Mouse (Mus musculus) forebrain, embryonic 10.5 days (tissue): ENCODE data around the gene Taar8b. TPM values are rescaled to one million over a fixed set of nuclear protein-coding genes. Genes with fewer than 3 reads are reported as not detected.
"Not testable (repeated sequence)": the region's sequence is repeated elsewhere in the genome, so short reads cannot be mapped to it uniquely, and the experiment has no call there.

Experiments
- DNase-seq: peaks from one replicate; pipeline ENCODE4 v3.0.0-alpha.2; 2017; ENCODE audit warnings: low spot score; ENCODE audit errors: extremely low spot score
- H3K27ac ChIP-seq: fragments of 300-500 bp; sonication (generic); 2 replicates; pipeline ENCODE4 v1.5.1; 2016; ENCODE audit warnings: mild to moderate bottlenecking
- H3K27me3 ChIP-seq: fragments of 300-500 bp; sonication (generic); 2 replicates; pipeline ENCODE4 v1.6.1; 2016; ENCODE audit warnings: mild to moderate bottlenecking; ENCODE audit not compliant: poor library complexity, severe bottlenecking
- H3K36me3 ChIP-seq: fragments of 300-500 bp; sonication (generic); replicated peaks from 2 replicates; pipeline ENCODE4 v1.6.1; 2016; ENCODE audit warnings: mild to moderate bottlenecking, moderate library complexity
- H3K4me1 ChIP-seq: fragments of 300-500 bp; sonication (generic); 2 replicates; pipeline ENCODE4 v1.6.1; 2016
- H3K4me3 ChIP-seq: fragments of 300-500 bp; sonication (generic); 2 replicates; pipeline ENCODE4 v1.5.1; 2016; ENCODE audit warnings: mild to moderate bottlenecking, moderate library complexity
- H3K9me3 ChIP-seq: fragments of 300-500 bp; sonication (generic); 2 replicates; pipeline ENCODE4 v1.6.1; 2016; ENCODE audit warnings: mild to moderate bottlenecking, moderate library complexity
- WGBS: fragments of 180-500 bp; shearing (Covaris S2); methylation state at CpG from one replicate; pipeline ENCODE4 v1.1.7; 2016; 5-methylcytosine and 5-hydroxymethylcytosine counted together
- polyA plus RNA-seq: library from polyadenylated mRNA; unstranded; fragments of >200 nt; fragmentation: Nextera tagmentation; extraction: Ambion mirVana; gene quantifications from 2 replicates; pipeline ENCODE4 v1.2.1, GENCODE M21; 2016

The Taar8b gene
- polyA plus RNA-seq, 1 experiment from 2014 or later: not detected

DNA sequence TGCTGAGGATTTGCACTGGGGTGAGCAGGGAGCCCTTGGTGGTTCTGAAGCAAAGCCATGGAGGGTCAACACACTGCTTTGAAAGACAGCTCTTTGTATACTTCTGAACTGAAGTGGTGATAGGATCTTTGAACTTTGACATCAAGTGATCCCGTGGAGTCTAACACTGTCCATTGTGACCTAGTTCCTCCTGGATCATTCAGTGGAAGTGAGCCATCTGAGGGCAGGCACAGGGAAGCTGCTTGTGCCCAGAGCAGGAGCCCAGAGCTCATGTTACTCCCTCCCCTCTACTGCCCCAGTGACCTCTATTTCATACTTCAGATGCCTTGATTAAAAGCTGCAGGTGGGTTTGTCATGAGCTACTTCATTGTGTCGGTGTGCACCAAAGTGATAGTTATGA, 4.9 kb upstream of the Taar8b start:
- not testable (repeated sequence) for H3K4me3 ChIP-seq, H3K9me3 ChIP-seq, H3K36me3 ChIP-seq, H3K27ac ChIP-seq, DNase-seq, H3K27me3 ChIP-seq, H3K4me1 ChIP-seq
- WGBS: 54% methylated on average over 2 of the region's 2 CpGs

DNA sequence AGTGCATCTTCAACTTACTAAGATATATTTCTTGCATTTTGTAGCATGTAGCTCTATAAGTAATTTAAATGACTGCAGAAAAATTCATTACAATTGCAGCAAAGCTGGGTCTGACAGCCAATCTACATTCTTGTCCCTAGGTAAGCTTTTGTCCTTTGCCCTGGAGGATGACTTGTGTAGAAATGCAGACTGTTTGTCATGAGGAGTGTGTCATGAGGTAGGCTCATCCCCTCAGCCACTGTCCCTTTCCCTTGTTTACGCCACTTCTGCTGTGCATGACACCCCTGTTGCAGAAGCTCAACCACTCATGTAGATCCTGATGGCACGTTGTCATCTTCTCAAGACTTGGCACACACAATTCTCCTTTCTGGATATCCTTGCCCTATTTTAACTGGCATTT, 4.9 kb downstream of the Taar8b start:
- no peaks in the 10 kb centered on the region for H3K27me3 ChIP-seq
- DNase-seq: no peak
- WGBS: 89% methylated on average over 2 of the region's 2 CpGs

DNA sequence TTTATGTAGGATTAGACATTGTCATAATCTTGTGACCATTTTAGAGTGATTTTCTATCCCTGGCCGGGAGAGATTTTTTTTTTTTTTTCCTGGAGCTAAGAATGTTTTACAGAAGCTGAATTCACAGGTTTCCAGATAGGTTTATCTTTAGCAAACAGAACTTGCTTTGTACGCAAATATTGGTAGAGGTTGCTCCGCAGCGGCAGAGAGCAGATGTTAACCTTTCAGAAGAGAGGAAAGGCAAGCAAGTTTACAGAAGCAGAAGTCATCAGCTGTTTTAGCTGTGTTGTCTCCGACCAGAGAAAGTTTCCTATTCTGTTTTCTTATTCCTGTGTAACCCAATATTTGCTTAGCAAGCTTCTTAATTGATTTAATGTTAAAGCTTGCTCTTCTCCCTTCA, 5.5 kb downstream of the Taar8b start:
- Histone ChIP-seq H3K4me1 (peaks cover 6% of the 10 kb centered on the region; the same call in 1 of the 2 replicates), H3K9me3 (no peaks in the 10 kb centered on the region), H3K36me3 (no peaks in the 10 kb centered on the region), H3K27me3 (no peaks in the 10 kb centered on the region), H3K4me3 (no peak overlapping the region), H3K27ac (no peak overlapping the region)
- WGBS: 92% methylated on average over 5 of the region's 5 CpGs
- DNase-seq: no peak

More for the DNA sequence above, 4.9 kb downstream of the Taar8b start:
- Histone ChIP-seq H3K9me3 (no peaks in the 10 kb centered on the region), H3K36me3 (no peaks in the 10 kb centered on the region), H3K27ac (no peak overlapping the region), H3K4me1 (peaks cover 6% of the 10 kb centered on the region; the same call in 1 of the 2 replicates), H3K4me3 (no peak overlapping the region)

DNA sequence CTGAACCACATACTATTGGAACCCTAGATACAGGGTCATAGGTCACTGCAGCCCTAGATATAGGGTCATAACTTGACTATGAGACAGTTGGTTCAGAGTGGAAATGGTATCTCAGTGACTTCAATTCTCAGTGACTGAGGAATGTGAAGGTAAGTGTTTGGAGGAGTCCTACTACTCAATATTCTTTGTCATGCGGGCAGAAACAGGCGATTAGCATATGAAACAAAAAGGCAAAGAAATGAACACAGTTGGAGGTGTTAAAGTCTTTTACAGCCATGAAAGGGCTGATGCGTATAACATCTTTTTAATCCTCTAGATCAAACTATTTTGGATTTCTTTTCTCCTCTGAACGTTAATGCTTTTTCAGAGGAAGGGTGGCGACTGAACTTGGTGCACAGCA, 6.2 kb downstream of the Taar8b start:
- H3K4me3 ChIP-seq: no peak overlapping the region
- DNase-seq: no peak
- H3K27me3 ChIP-seq: no peaks in the 10 kb centered on the region
- H3K9me3 ChIP-seq: no peaks in the 10 kb centered on the region
- no peaks in the 10 kb centered on the region for H3K36me3 ChIP-seq
- no peak overlapping the region for H3K27ac ChIP-seq
- peaks cover 6% of the 10 kb centered on the region; the same call in 1 of the 2 replicates for H3K4me1 ChIP-seq
- 64% methylated on average over 5 of the region's 5 CpGs for WGBS

DNA sequence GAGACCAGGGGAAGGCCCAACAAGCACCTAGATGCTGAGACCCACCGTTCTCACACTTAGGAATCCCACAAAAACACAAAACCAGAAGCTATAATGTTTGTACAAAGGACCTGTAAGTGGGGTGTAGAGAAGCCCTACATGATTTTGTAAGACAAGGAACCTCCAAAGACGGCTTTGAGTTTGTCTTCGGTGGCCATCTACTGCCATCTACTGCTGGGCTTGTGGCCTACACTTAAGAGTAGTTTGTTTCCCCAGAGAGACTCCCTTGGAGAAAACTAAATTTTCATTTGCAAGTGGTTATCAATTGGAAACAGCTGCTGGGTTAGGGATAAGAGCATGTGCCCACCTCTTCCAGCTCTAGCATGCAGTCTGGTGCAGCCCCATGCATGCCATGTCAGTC, 11.9 kb downstream of the Taar8b start:
- peak; percentile 33 for DNase-seq
- no peaks in the 10 kb centered on the region for H3K27me3 ChIP-seq
- H3K9me3 ChIP-seq: no peaks in the 10 kb centered on the region
- no peak overlapping the region for H3K4me3 ChIP-seq
- no peaks in the 10 kb centered on the region for H3K4me1 ChIP-seq
- H3K27ac ChIP-seq: no peak overlapping the region
- 44% methylated on average over 3 of the region's 3 CpGs for WGBS
- no peaks in the 10 kb centered on the region for H3K36me3 ChIP-seq

DNA sequence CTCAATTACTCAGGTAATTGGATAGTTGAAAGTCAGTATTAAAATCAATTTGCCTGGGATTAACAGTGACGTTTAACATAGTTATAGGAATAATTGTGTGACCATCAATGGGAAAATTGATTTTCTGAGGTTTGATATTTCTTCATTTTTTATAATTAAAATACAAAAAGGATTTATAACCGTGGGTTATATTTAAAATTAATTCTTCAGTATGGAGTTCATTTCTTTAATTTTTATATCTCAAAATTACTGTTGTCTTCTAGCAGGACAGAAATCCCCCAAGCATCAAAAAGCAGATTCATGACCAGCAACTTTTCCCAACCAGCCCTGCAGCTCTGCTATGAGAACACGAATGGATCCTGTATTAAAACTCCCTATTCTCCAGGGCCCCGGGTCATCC, 15.9 kb downstream of the Taar8b start, which contains the start of gene Taar8a:
Gene Taar8a, plus strand, starts transcription at position 301 of the 400 bp plus-strand sequence.
- H3K27ac ChIP-seq, H3K4me3 ChIP-seq, H3K36me3 ChIP-seq, H3K27me3 ChIP-seq, DNase-seq, H3K9me3 ChIP-seq, H3K4me1 ChIP-seq: not testable (repeated sequence)
- WGBS: 86% methylated on average over 2 of the region's 4 CpGs

DNA sequence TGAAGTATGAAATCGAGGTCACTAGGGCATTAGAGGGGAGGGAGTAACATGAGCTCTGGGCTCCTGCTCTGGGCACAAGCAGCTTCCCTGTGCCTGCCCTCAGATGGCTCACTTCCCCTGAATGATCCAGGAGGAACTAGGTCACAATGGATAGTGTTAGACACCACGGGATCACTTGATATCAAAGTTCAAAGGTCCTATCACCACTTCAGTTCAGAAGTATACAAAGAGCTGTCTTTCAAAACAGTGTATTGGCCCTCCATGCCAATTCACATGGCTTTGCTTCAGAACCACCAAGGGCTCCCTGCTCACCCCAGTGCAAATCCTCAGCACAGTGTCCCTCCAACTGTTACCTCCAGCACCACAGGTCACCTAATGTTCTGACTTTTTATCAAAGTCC, 17.3 kb downstream of the Taar8b start:
- not testable (repeated sequence) for H3K9me3 ChIP-seq, H3K36me3 ChIP-seq, H3K27me3 ChIP-seq, H3K4me1 ChIP-seq, H3K27ac ChIP-seq, H3K4me3 ChIP-seq, DNase-seq
- 64% methylated on average over 2 of the region's 2 CpGs for WGBS

DNA sequence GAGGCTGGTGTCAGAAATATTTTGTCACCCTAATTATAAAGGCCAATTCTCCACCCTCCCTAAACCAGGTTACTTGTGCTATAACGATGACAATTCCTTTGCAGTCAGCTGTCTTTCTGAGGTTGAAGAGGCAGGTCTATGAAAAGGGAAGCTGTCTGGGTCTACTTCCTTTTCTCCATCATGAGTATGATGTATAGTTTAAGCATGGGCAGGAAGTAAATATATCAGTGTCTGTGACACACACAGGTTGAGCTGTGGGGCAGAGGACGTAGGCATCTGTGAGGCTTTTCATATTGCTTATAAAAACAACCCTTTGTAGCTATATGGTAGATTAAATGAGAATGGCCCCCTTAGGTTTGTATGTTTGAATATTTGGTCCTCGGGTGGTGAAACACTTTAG, 33.1 kb downstream of the Taar8b start:
- H3K4me3 ChIP-seq: no peak overlapping the region
- H3K4me1 ChIP-seq: no peaks in the 10 kb centered on the region
- H3K27me3 ChIP-seq: no peaks in the 10 kb centered on the region
- H3K9me3 ChIP-seq: peaks cover 4% of the 10 kb centered on the region; the same call in 1 of the 2 replicates
- no peak overlapping the region for H3K27ac ChIP-seq
- 87% methylated on average over 3 of the region's 3 CpGs for WGBS
- no peak for DNase-seq
- no peaks in the 10 kb centered on the region for H3K36me3 ChIP-seq

DNA sequence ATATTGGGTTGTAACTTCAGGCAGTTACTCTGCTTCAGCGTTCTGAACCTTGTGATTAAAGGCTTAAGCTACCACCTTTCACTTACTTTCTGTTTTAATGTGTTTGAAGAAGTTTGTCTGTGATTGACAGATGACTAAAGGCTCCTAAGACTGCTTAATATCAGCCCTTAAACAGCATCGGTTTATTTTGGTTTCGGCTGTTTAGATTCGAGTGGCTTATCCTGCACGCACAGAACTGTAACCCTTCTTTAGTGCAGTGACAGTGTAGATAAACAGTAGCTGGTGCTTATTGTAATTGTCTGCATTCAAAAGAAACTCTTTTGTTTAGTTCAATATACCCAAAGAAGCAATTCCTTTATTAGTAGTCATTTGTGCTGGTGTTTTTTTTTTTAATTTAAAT, 40.1 kb downstream of the Taar8b start:
- WGBS: 78% methylated on average over 5 of the region's 5 CpGs
- H3K27ac ChIP-seq: no peak overlapping the region

DNA sequence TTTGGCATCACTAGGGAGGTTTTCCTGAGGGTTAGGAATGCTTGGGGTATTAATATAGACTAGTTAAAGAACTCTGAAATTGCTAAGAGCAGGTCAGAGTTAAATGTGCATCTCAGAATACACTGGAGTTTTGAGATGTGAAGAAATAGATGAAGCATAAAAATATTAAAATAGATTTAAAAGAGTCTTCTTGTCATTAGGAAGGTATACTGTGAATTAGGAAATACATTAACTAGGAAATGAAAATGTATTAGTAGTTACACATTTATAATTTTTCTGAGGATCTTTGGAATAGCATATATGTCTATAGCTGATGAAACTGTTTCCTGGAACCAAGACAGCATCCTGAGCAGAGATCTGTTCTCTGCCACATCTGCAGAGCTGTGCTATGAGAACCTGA, 42.9 kb downstream of the Taar8b start, which contains the start of gene Taar7f:
Gene Taar7f, plus strand, starts transcription at position 301 of the 400 bp plus-strand sequence.
- H3K9me3 ChIP-seq: no peaks in the 10 kb centered on the region
- H3K27ac ChIP-seq: no peak within 1 kb of the TSS
- no peaks in the 10 kb centered on the region for H3K36me3 ChIP-seq
- H3K27me3 ChIP-seq: no peaks in the 10 kb centered on the region
- no peaks in the 10 kb centered on the region for H3K4me1 ChIP-seq
- no peak within 1 kb of the TSS for H3K4me3 ChIP-seq
- DNase-seq: no peak

More for the DNA sequence above, 40.1 kb downstream of the Taar8b start:
- no peaks in the 10 kb centered on the region for H3K36me3 ChIP-seq
- no peak overlapping the region for H3K4me3 ChIP-seq
- DNase-seq: no peak
- no peaks in the 10 kb centered on the region for H3K4me1 ChIP-seq
- no peaks in the 10 kb centered on the region for H3K27me3 ChIP-seq
- no peaks in the 10 kb centered on the region for H3K9me3 ChIP-seq

Other genes with a start within 250 kb of the Taar8b start
- not detected in 2 replicates for gene Vnn3, start 240.8 kb downstream of the Taar8b start, polyA plus RNA-seq
- 1.2 and 1.9 TPM in 2 replicates for gene Vnn1, start 197.6 kb downstream of the Taar8b start, polyA plus RNA-seq
- gene Taar1, start 171.9 kb downstream of the Taar8b start, polyA plus RNA-seq: not detected in 2 replicates
- gene Taar2, start 153.7 kb downstream of the Taar8b start, polyA plus RNA-seq: not detected in 2 replicates
- not detected in 2 replicates for gene Taar3, start 142.7 kb downstream of the Taar8b start, polyA plus RNA-seq
- not detected in 2 replicates for gene Taar4, start 131.8 kb downstream of the Taar8b start, polyA plus RNA-seq
- not detected in 2 replicates for gene Taar5, start 121.6 kb downstream of the Taar8b start, polyA plus RNA-seq
- not detected in 2 replicates for gene Taar6, start 106.6 kb downstream of the Taar8b start, polyA plus RNA-seq
- not detected in 2 replicates for gene Taar7a, start 98.8 kb downstream of the Taar8b start, polyA plus RNA-seq
- not detected in 2 replicates for gene Taar7b, start 92.4 kb downstream of the Taar8b start, polyA plus RNA-seq
- not detected in 2 replicates for gene Taar7d, start 65.1 kb downstream of the Taar8b start, polyA plus RNA-seq
- not detected in 2 replicates for gene Taar7e, start 54.7 kb downstream of the Taar8b start, polyA plus RNA-seq
- gene Taar7f, start 42.8 kb downstream of the Taar8b start, polyA plus RNA-seq: not detected in 2 replicates
- not detected in 2 replicates for gene Taar8a, start 15.8 kb downstream of the Taar8b start, polyA plus RNA-seq
- not detected in 2 replicates for gene Taar8c, start 9.6 kb upstream of the Taar8b start, polyA plus RNA-seq
- 0.19 TPM in 1 of 2 replicates, not detected in the other for gene Taar9, start 17.2 kb upstream of the Taar8b start, polyA plus RNA-seq
- 42.3 and 42.5 TPM in 2 replicates for gene Stx7, start 57.0 kb upstream of the Taar8b start, polyA plus RNA-seq
- 3.9 and 5.1 TPM in 2 replicates for gene Moxd1, start 131.2 kb upstream of the Taar8b start, polyA plus RNA-seq